Comparison of ENCODE assay signal across 19 mouse cellular contexts in the genomic region with DNA sequence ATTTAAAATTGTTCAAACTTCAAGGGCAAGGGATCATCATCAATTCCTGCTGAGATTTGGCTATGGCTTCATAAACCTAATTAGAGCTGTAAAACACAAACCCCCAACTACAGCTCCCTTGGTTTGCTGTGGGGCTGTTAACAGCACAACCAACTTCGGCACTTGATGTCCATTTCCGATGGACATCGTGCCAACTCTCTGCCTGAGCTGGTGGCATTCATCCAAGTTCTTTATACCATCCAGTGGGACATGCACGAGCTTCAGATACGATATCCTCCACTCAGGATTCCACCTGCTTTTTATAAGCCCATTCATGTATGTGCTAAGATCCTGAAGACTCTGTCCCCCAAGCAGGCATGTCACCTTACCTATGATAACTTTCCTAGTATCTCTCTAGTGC.
"Had no signal": no experiment of that assay in that cellular context is flagged by ENCODE, and none has a peak within 500 bp of the region (broad histone marks: within the 10 kb centered on the region; RNA-seq: fewer than 3 reads in every experiment).

No protein-coding gene starts in this region.

- DNase-seq: gastrocnemius, postnatal 14 days; gastrocnemius, postnatal 36 days; heart, adult 11 months; heart, adult 2 months; heart, postnatal 14 days; heart, postnatal 36 days; kidney, adult 11 months; kidney, postnatal 25 days; layer of hippocampus, adult 9-11 months; layer of hippocampus, postnatal 36 days had no signal

- H3K27me3 ChIP-seq: heart, embryonic 13.5 days; heart, embryonic 15.5 days; limb, embryonic 15.5 days; liver, embryonic 12.5 days had no signal

- H3K4me3 ChIP-seq: heart, adult 2 months; heart, embryonic 13.5 days; heart, embryonic 15.5 days; hindbrain, embryonic 13.5 days; left cerebral cortex, adult 2 months; limb, embryonic 13.5 days; limb, embryonic 15.5 days; liver, embryonic 12.5 days had no signal

- H3K4me1 ChIP-seq: liver, embryonic 12.5 days had no signal

- H3K36me3 ChIP-seq: heart, embryonic 13.5 days; heart, embryonic 15.5 days; hindbrain, embryonic 13.5 days; limb, embryonic 13.5 days; limb, embryonic 15.5 days; liver, embryonic 12.5 days had no signal

- H3K27ac ChIP-seq: heart, adult 2 months; heart, embryonic 13.5 days; heart, embryonic 15.5 days; hindbrain, embryonic 13.5 days; kidney, postnatal 0 days; left cerebral cortex, adult 2 months; limb, embryonic 13.5 days; limb, embryonic 15.5 days; liver, embryonic 12.5 days; liver, embryonic 14.5 days had no signal
